Mouse (Mus musculus) CH12.LX (cell line): Measurements from ENCODE around the gene Egfl7.

Experiments
- CTCF ChIP-seq, 2 experiments: IDR thresholded peaks in 1 of 2; conservative IDR thresholded peaks in 1 of 2; 2 replicates each; pipeline ENCODE4 v1.5.1; 2011 to 2012; ENCODE audit warnings: low read depth in 2 of 2, low read length in 2 of 2, improper control_type of control experiment in 1 of 2, inconsistent platforms in 1 of 2, mild to moderate bottlenecking in 1 of 2, moderate library complexity in 1 of 2
- GABPA ChIP-seq: IDR thresholded peaks from 2 replicates; pipeline ENCODE4 v1.6.1; 2012; ENCODE audit warnings: low read depth, low read length, improper control_type of control experiment, inconsistent platforms; ENCODE audit not compliant: insufficient replicate concordance
- MEF2A ChIP-seq: IDR thresholded peaks from 2 replicates; pipeline ENCODE4 v1.6.1; 2014; ENCODE audit warnings: low read depth, mild to moderate bottlenecking, inconsistent platforms, low read length, improper control_type of control experiment, borderline replicate concordance
- MYC ChIP-seq: IDR thresholded peaks from 2 replicates; pipeline ENCODE4 v1.6.1; 2011; ENCODE audit warnings: low read depth, mild to moderate bottlenecking, improper control_type of control experiment, low read length
- PAX5 ChIP-seq: IDR thresholded peaks from 2 replicates; pipeline ENCODE4 v1.6.1; 2012; ENCODE audit warnings: low read length, inconsistent platforms, mixed read lengths
- POLR2A ChIP-seq: IDR thresholded peaks from 2 replicates; pipeline ENCODE4 v1.6.1; 2011; ENCODE audit warnings: low read depth, mild to moderate bottlenecking, improper control_type of control experiment, low read length
- POLR2AphosphoS2 ChIP-seq: IDR thresholded peaks from 2 replicates; pipeline ENCODE4 v1.6.1; 2011; ENCODE audit warnings: low read depth, low read length, improper control_type of control experiment
- RAD21 ChIP-seq: IDR thresholded peaks from 2 replicates; pipeline ENCODE4 v1.6.1; 2011; ENCODE audit warnings: low read depth, mild to moderate bottlenecking, low read length, improper control_type of control experiment, moderate library complexity
- USF1 ChIP-seq: IDR thresholded peaks from 2 replicates; pipeline ENCODE4 v1.6.1; 2014; ENCODE audit warnings: low read depth, mild to moderate bottlenecking, inconsistent platforms, low read length, improper control_type of control experiment
- USF2 ChIP-seq: conservative IDR thresholded peaks from 2 replicates; pipeline ENCODE4 v1.6.1; 2011; ENCODE audit warnings: low read depth, low read length, improper control_type of control experiment
- ZC3H11A ChIP-seq: IDR thresholded peaks from 2 replicates; pipeline ENCODE4 v1.6.1; 2012; ENCODE audit warnings: low read depth, mild to moderate bottlenecking, inconsistent platforms, low read length, improper control_type of control experiment

DNA sequence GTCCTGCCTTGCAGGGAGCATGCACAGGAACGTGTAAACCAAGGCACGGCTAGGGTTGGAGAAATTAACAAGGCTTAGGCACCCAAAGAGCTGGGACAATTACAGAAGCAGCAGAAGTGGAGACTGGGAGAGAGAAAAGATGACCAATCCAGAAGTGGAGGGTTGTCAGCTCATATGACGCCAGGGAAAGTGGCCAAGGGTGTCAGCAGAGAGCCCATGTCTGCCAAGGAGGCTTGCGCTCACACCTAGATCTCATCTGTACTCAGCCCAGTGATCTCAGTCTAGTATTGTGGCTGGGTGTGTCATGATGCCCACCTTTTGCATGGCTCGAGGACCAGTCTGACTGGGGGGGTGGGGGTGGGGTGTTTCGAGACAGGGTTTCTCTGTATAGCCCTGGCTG is 5.9 kb downstream of the Egfl7 start:
- TF ChIP-seq POLR2AphosphoS2 (no peak), POLR2A (no peak), USF1 (no peak), ZC3H11A (no peak), MEF2A (no peak), CTCF (conservative IDR thresholded peaks at IDR 0.05 in 1 of 2, IDR thresholded peaks at IDR 0.05 in 1 of 2; ENCODE audit: low read depth in 2 of 2, low read length in 2 of 2) (no peak), GABPA (no peak), RAD21 (no peak), MYC (no peak), USF2 (no peak), PAX5 (no peak)
